Mouse (Mus musculus): ENCODE measurements at regions not wholly inside any gene's neighbourhood (a gene's known extent, or its start where the extent isn't known, plus 50 kb on each side); places are given as distances from the start of the nearest gene placed in this dataset.

- Histone ChIP-seq H3K36me3 (ENCODE audit: inconsistent target) (no peaks in the 10 kb centered on the region), H3K27ac (no peak overlapping the region), H3K4me3 (ENCODE audit: inconsistent target) (no peak overlapping the region), H3K79me2 (ENCODE audit: inconsistent target) (no peaks in the 10 kb centered on the region)
- 73% methylated on average over 2 of the region's 2 CpGs for WGBS (ENCODE audit: missing documents)
Observed at GRCm38 (mm10) chr9:33238190-33238589, 602.2 kb downstream of the Ets1 start.

GRCm38 (mm10) chr9:33238846-33239245 lies 602.8 kb downstream of the Ets1 start:
- Histone ChIP-seq H3K27ac (no peak overlapping the region), H3K4me3 (ENCODE audit: inconsistent target) (no peak overlapping the region)
- 61% methylated on average over 2 of the region's 2 CpGs for WGBS (ENCODE audit: missing documents)

GRCm38 (mm10) chr9:33240506-33240905 lies 604.5 kb downstream of the Ets1 start:
- no peaks in the 10 kb centered on the region for H3K36me3 ChIP-seq (ENCODE audit: inconsistent target)
- no peaks in the 10 kb centered on the region for H3K79me2 ChIP-seq (ENCODE audit: inconsistent target)
- 92% methylated on average over 1 of the region's 1 CpGs for WGBS (ENCODE audit: missing documents)
- H3K4me3 ChIP-seq (ENCODE audit: inconsistent target): no peak overlapping the region
- H3K27ac ChIP-seq: no peak overlapping the region

More at GRCm38 (mm10) chr9:33238846-33239245, 602.8 kb downstream of the Ets1 start:
- Histone ChIP-seq H3K36me3 (ENCODE audit: inconsistent target) (no peaks in the 10 kb centered on the region), H3K79me2 (ENCODE audit: inconsistent target) (no peaks in the 10 kb centered on the region)

- Histone ChIP-seq H3K27ac (no peak overlapping the region), H3K79me2 (ENCODE audit: inconsistent target) (no peaks in the 10 kb centered on the region), H3K4me3 (ENCODE audit: inconsistent target) (no peak overlapping the region), H3K36me3 (ENCODE audit: inconsistent target) (no peaks in the 10 kb centered on the region)
- 41% methylated on average over 3 of the region's 3 CpGs for WGBS (ENCODE audit: missing documents)
Observed at GRCm38 (mm10) chr9:33240914-33241635, 605.1 kb downstream of the Ets1 start.

- Histone ChIP-seq H3K4me3 (ENCODE audit: inconsistent target) (no peak overlapping the region), H3K36me3 (ENCODE audit: inconsistent target) (no peaks in the 10 kb centered on the region), H3K79me2 (ENCODE audit: inconsistent target) (no peaks in the 10 kb centered on the region), H3K27ac (no peak overlapping the region)
- 44% methylated on average over 2 of the region's 2 CpGs for WGBS (ENCODE audit: missing documents)
Observed at GRCm38 (mm10) chr9:33246932-33247331, 610.9 kb downstream of the Ets1 start.

- 84% methylated on average over 6 of the region's 6 CpGs for WGBS (ENCODE audit: missing documents)
- no peaks in the 10 kb centered on the region for H3K79me2 ChIP-seq (ENCODE audit: inconsistent target)
- H3K27ac ChIP-seq: no peak overlapping the region
- H3K36me3 ChIP-seq (ENCODE audit: inconsistent target): no peaks in the 10 kb centered on the region
- H3K4me3 ChIP-seq (ENCODE audit: inconsistent target): no peak overlapping the region
Observed at GRCm38 (mm10) chr9:33258241-33258640, 622.2 kb downstream of the Ets1 start.

GRCm38 (mm10) chr9:33260171-33260570 lies 624.1 kb downstream of the Ets1 start:
- Histone ChIP-seq H3K27ac (no peak overlapping the region), H3K4me3 (ENCODE audit: inconsistent target) (no peak overlapping the region), H3K79me2 (ENCODE audit: inconsistent target) (no peaks in the 10 kb centered on the region), H3K36me3 (ENCODE audit: inconsistent target) (no peaks in the 10 kb centered on the region)
- 37% methylated on average over 4 of the region's 4 CpGs for WGBS (ENCODE audit: missing documents)

GRCm38 (mm10) chr9:33289381-33289780 lies 653.4 kb downstream of the Ets1 start:
- WGBS (ENCODE audit: missing documents): 90% methylated on average over 5 of the region's 5 CpGs
- Histone ChIP-seq H3K27ac (no peak overlapping the region), H3K79me2 (ENCODE audit: inconsistent target) (no peaks in the 10 kb centered on the region), H3K4me3 (ENCODE audit: inconsistent target) (no peak overlapping the region), H3K36me3 (ENCODE audit: inconsistent target) (no peaks in the 10 kb centered on the region)

- no peak overlapping the region for H3K27ac ChIP-seq
- no peaks in the 10 kb centered on the region for H3K79me2 ChIP-seq (ENCODE audit: inconsistent target)
- H3K4me3 ChIP-seq (ENCODE audit: inconsistent target): no peak overlapping the region
- no peaks in the 10 kb centered on the region for H3K36me3 ChIP-seq (ENCODE audit: inconsistent target)
Observed at GRCm38 (mm10) chr9:33292116-33292515, 656.1 kb downstream of the Ets1 start.

GRCm38 (mm10) chr9:33295925-33296324 lies 659.9 kb downstream of the Ets1 start:
- 23% methylated on average over 2 of the region's 2 CpGs for WGBS (ENCODE audit: missing documents)
- Histone ChIP-seq H3K27ac (no peak overlapping the region), H3K79me2 (ENCODE audit: inconsistent target) (no peaks in the 10 kb centered on the region), H3K36me3 (ENCODE audit: inconsistent target) (no peaks in the 10 kb centered on the region), H3K4me3 (ENCODE audit: inconsistent target) (no peak overlapping the region)

GRCm38 (mm10) chr9:33319525-33320025 lies 683.6 kb downstream of the Ets1 start:
- Histone ChIP-seq H3K27ac (no peak overlapping the region), H3K4me3 (ENCODE audit: inconsistent target) (no peak overlapping the region), H3K79me2 (ENCODE audit: inconsistent target) (no peaks in the 10 kb centered on the region), H3K36me3 (ENCODE audit: inconsistent target) (no peaks in the 10 kb centered on the region)
- 93% methylated on average over 1 of the region's 1 CpGs for WGBS (ENCODE audit: missing documents)

- H3K36me3 ChIP-seq (ENCODE audit: inconsistent target): no peaks in the 10 kb centered on the region
- H3K4me3 ChIP-seq (ENCODE audit: inconsistent target): no peak overlapping the region
- H3K27ac ChIP-seq: no peak overlapping the region
- H3K79me2 ChIP-seq (ENCODE audit: inconsistent target): no peaks in the 10 kb centered on the region
- 82% methylated on average over 2 of the region's 2 CpGs for WGBS (ENCODE audit: missing documents)
Observed at GRCm38 (mm10) chr9:33327722-33328121, 691.7 kb downstream of the Ets1 start.

- H3K27ac ChIP-seq: no peak overlapping the region
- H3K79me2 ChIP-seq (ENCODE audit: inconsistent target): no peaks in the 10 kb centered on the region
- H3K36me3 ChIP-seq (ENCODE audit: inconsistent target): no peaks in the 10 kb centered on the region
- H3K4me3 ChIP-seq (ENCODE audit: inconsistent target): no peak overlapping the region
Observed at GRCm38 (mm10) chr9:33350258-33350657, 714.2 kb downstream of the Ets1 start.

GRCm38 (mm10) chr9:33356621-33357020 lies 720.6 kb downstream of the Ets1 start:
- H3K4me3 ChIP-seq (ENCODE audit: inconsistent target): no peak overlapping the region
- H3K36me3 ChIP-seq (ENCODE audit: inconsistent target): no peaks in the 10 kb centered on the region
- H3K27ac ChIP-seq: no peak overlapping the region
- no peaks in the 10 kb centered on the region for H3K79me2 ChIP-seq (ENCODE audit: inconsistent target)
- WGBS (ENCODE audit: missing documents): 82% methylated on average over 2 of the region's 2 CpGs

- 74% methylated on average over 5 of the region's 5 CpGs for WGBS (ENCODE audit: missing documents)
Observed at GRCm38 (mm10) chr9:33360966-33361365, 724.9 kb downstream of the Ets1 start.

GRCm38 (mm10) chr9:33389170-33389569 lies 753.1 kb downstream of the Ets1 start:
- H3K27ac ChIP-seq: no peak overlapping the region
- no peaks in the 10 kb centered on the region for H3K36me3 ChIP-seq (ENCODE audit: inconsistent target)
- no peaks in the 10 kb centered on the region for H3K79me2 ChIP-seq (ENCODE audit: inconsistent target)
- no peak overlapping the region for H3K4me3 ChIP-seq (ENCODE audit: inconsistent target)

More at GRCm38 (mm10) chr9:33360966-33361365, 724.9 kb downstream of the Ets1 start:
- Histone ChIP-seq H3K4me3 (ENCODE audit: inconsistent target) (no peak overlapping the region), H3K36me3 (ENCODE audit: inconsistent target) (no peaks in the 10 kb centered on the region), H3K27ac (no peak overlapping the region), H3K79me2 (ENCODE audit: inconsistent target) (no peaks in the 10 kb centered on the region)

All from macrophage (primary cell).